Comparison of ENCODE assay signal across 30 mouse cellular contexts in the genomic region with DNA sequence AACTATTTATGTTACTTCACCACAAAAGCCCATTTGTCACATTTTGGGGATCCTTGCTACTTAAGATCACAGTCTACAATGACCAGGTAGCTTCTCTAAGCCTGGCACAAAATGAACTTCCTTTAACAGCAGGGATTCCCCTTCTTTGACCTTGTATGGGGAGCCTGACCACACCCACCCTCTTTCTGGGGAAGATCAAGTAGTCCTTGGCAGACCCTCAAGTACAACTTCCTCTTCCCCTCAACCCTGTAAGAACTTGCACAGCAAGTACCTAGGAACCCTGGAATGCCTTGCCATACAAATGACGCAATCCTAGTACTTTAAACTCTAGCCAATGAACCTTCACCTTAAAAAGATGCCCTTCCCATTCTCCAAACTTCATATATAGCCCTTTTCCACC.
DNase-seq lines count a peak whose midpoint lies in the region; TF ChIP-seq lines count a peak whose summit lies in the region.
"Had no signal": no experiment of that assay in that cellular context is flagged by ENCODE, and none has a peak within 500 bp of the region (broad histone marks: within the 10 kb centered on the region; RNA-seq: fewer than 3 reads in every experiment).

No protein-coding gene starts in this region.

- TF ChIP-seq CTCF in liver, adult 2 months (IDR thresholded peaks at IDR 0.05; ENCODE audit: low read depth, low read length), result no peak
- TF ChIP-seq CTCF in MEL (IDR thresholded peaks at IDR 0.05 in 2 of 3, conservative IDR thresholded peaks at IDR 0.05 in 1 of 3; ENCODE audit: control insufficient read depth in 1 of 3, insufficient read depth in 1 of 3, low read depth in 2 of 3, low read length in 3 of 3, poor library complexity in 1 of 3, severe bottlenecking in 1 of 3), result no peak
- TF ChIP-seq CTCF in thymus, adult 2 months (IDR thresholded peaks at IDR 0.05; ENCODE audit: borderline replicate concordance, control insufficient read depth, extremely low read depth, insufficient read depth, low read length, poor library complexity), result no peak

- H3K9me3 ChIP-seq in MEL (replicated peaks; ENCODE audit: insufficient read depth, low read length), result no peaks in the 10 kb centered on the region
- no peaks in the 10 kb centered on the region for H3K9me3 ChIP-seq in forebrain, embryonic 10.5 days
- H3K9me3 ChIP-seq: forebrain, embryonic 15.5 days; heart, embryonic 13.5 days; hindbrain, embryonic 10.5 days; intestine, embryonic 15.5 days; limb, embryonic 10.5 days; limb, embryonic 15.5 days; liver, embryonic 15.5 days; midbrain, embryonic 13.5 days; stomach, embryonic 15.5 days had no signal

- H3K27ac ChIP-seq in liver, adult 2 months (replicated peaks; ENCODE audit: insufficient read depth, low read depth, low read length), result no peak overlapping the region
- H3K27ac ChIP-seq in MEL (ENCODE audit: control insufficient read depth, low read depth, low read length), result no peak overlapping the region
- no peak overlapping the region for H3K27ac ChIP-seq in thymus, adult 2 months (ENCODE audit: control insufficient read depth, insufficient read depth, low read length)
- H3K27ac ChIP-seq in forebrain, embryonic 10.5 days, result no peak overlapping the region
- H3K27ac ChIP-seq: forebrain, embryonic 15.5 days; heart, embryonic 13.5 days; hindbrain, embryonic 10.5 days; hindbrain, postnatal 0 days; intestine, embryonic 15.5 days; kidney, postnatal 0 days; limb, embryonic 10.5 days; limb, embryonic 15.5 days; liver, embryonic 15.5 days; midbrain, embryonic 13.5 days; stomach, embryonic 15.5 days had no signal

- no peaks in the 10 kb centered on the region for H3K27me3 ChIP-seq in liver, adult 2 months (ENCODE audit: control insufficient read depth, insufficient read depth, low read length)
- no peaks in the 10 kb centered on the region for H3K27me3 ChIP-seq in MEL (ENCODE audit: control insufficient read depth in 1 of 2, insufficient read depth in 2 of 2, low read length in 2 of 2)
- no peaks in the 10 kb centered on the region for H3K27me3 ChIP-seq in thymus, adult 2 months (ENCODE audit: control insufficient read depth, insufficient read depth, low read length)
- no peaks in the 10 kb centered on the region for H3K27me3 ChIP-seq in forebrain, embryonic 10.5 days (ENCODE audit: poor library complexity, severe bottlenecking)
- H3K27me3 ChIP-seq: forebrain, embryonic 15.5 days; heart, embryonic 13.5 days; intestine, embryonic 15.5 days; limb, embryonic 15.5 days; liver, embryonic 15.5 days; midbrain, embryonic 13.5 days; Patski; stomach, embryonic 15.5 days had no signal

- no peak for TF ChIP-seq EP300 in MEL (IDR thresholded peaks at IDR 0.05; ENCODE audit: low read depth in 1 of 2, low read length in 2 of 2)

- no peak overlapping the region for H3K4me3 ChIP-seq in liver, adult 2 months (ENCODE audit: insufficient read depth, low read depth, low read length)
- no peak overlapping the region for H3K4me3 ChIP-seq in MEL (ENCODE audit: control insufficient read depth in 1 of 2, insufficient read depth in 1 of 2, low read depth in 2 of 2, low read length in 2 of 2)
- no peak overlapping the region for H3K4me3 ChIP-seq in thymus, adult 2 months (ENCODE audit: control insufficient read depth, insufficient read depth, low read length)
- no peak overlapping the region for H3K4me3 ChIP-seq in forebrain, embryonic 10.5 days
- H3K4me3 ChIP-seq: forebrain, embryonic 15.5 days; heart, embryonic 13.5 days; hindbrain, embryonic 10.5 days; intestine, embryonic 15.5 days; limb, embryonic 10.5 days; limb, embryonic 15.5 days; liver, embryonic 15.5 days; midbrain, embryonic 13.5 days; stomach, embryonic 15.5 days had no signal

- no peak for TF ChIP-seq RAD21 in MEL (IDR thresholded peaks at IDR 0.05; ENCODE audit: low read depth, low read length)

- H3K4me1 ChIP-seq in liver, adult 2 months (ENCODE audit: control insufficient read depth, insufficient read depth, low read length), result no peaks in the 10 kb centered on the region
- H3K4me1 ChIP-seq in MEL (ENCODE audit: control insufficient read depth in 1 of 2, insufficient read depth in 2 of 2, low read length in 2 of 2), result no peaks in the 10 kb centered on the region
- no peaks in the 10 kb centered on the region for H3K4me1 ChIP-seq in thymus, adult 2 months (replicated peaks; ENCODE audit: control insufficient read depth, insufficient read depth, low read length)
- no peaks in the 10 kb centered on the region for H3K4me1 ChIP-seq in forebrain, embryonic 10.5 days
- H3K4me1 ChIP-seq: forebrain, embryonic 15.5 days; heart, embryonic 13.5 days; hindbrain, embryonic 10.5 days; intestine, embryonic 15.5 days; limb, embryonic 10.5 days; limb, embryonic 15.5 days; liver, embryonic 15.5 days; midbrain, embryonic 13.5 days; stomach, embryonic 15.5 days had no signal

- peak; percentile 10 for DNase-seq in liver, adult 2 months (ENCODE audit: extremely low read depth, low read depth, low spot score)
- DNase-seq in liver, result no peak
- DNase-seq in 416B (ENCODE audit: low read depth), result peak; percentile 8
- peak; percentile 8 for DNase-seq in MEL (ENCODE audit: low read depth, low spot score)
- peak; percentile 33 for DNase-seq in fat pad, adult 2 months (ENCODE audit: extremely low read depth, low read depth, low spot score)
- no peak for DNase-seq in thymus, adult 2 months
- DNase-seq in cerebellum, adult 9-11 months, result no peak
- no peak for DNase-seq in forebrain, embryonic 10.5 days (ENCODE audit: extremely low spot score, low spot score)
- DNase-seq: adrenal gland, postnatal 36 days; cerebellum, adult 18-20 months; cerebellum, postnatal 14 days; gastrocnemius, postnatal 25 days; heart, postnatal 10 days; kidney, adult 8-10 months; layer of hippocampus, adult 9-11 months; retina, postnatal 1 day; right cerebral cortex, postnatal 14 days; thymus, postnatal 14 days had no signal

- H3K36me3 ChIP-seq in liver, adult 2 months (ENCODE audit: control insufficient read depth, insufficient read depth, low read length), result no peaks in the 10 kb centered on the region
- H3K36me3 ChIP-seq in MEL (ENCODE audit: control insufficient read depth in 1 of 2, insufficient read depth in 2 of 2, low read length in 2 of 2), result no peaks in the 10 kb centered on the region
- no peaks in the 10 kb centered on the region for H3K36me3 ChIP-seq in thymus, adult 2 months (ENCODE audit: control insufficient read depth, insufficient read depth, low read length)
- no peaks in the 10 kb centered on the region for H3K36me3 ChIP-seq in forebrain, embryonic 10.5 days (replicated peaks)
- H3K36me3 ChIP-seq: forebrain, embryonic 15.5 days; heart, embryonic 13.5 days; hindbrain, embryonic 10.5 days; intestine, embryonic 15.5 days; limb, embryonic 10.5 days; limb, embryonic 15.5 days; liver, embryonic 15.5 days; midbrain, embryonic 13.5 days; stomach, embryonic 15.5 days had no signal

- 94% methylated on average over 1 of the region's 1 CpGs for WGBS in liver, adult 2 months
- 71% methylated on average over 1 of the region's 1 CpGs for WGBS in thymus, adult 2 months
- WGBS in forebrain, embryonic 10.5 days, result 72% methylated on average over 1 of the region's 1 CpGs

- H3K9ac ChIP-seq in liver, adult 2 months (ENCODE audit: low read depth, low read length), result no peak overlapping the region
- no peak overlapping the region for H3K9ac ChIP-seq in MEL (ENCODE audit: control insufficient read depth, low read depth, low read length, poor library complexity, severe bottlenecking)
- H3K9ac ChIP-seq: forebrain, embryonic 15.5 days; heart, embryonic 13.5 days; intestine, embryonic 15.5 days; limb, embryonic 15.5 days; liver, embryonic 15.5 days; midbrain, embryonic 13.5 days; stomach, embryonic 15.5 days had no signal

- no peak for TF ChIP-seq POLR2A in liver, adult 2 months (IDR thresholded peaks at IDR 0.05; ENCODE audit: extremely low read depth, insufficient read depth, low read length)
- TF ChIP-seq POLR2A in MEL (IDR thresholded peaks at IDR 0.05; ENCODE audit: control insufficient read depth in 1 of 2, insufficient read depth in 1 of 2, low read depth in 1 of 2, low read length in 2 of 2, poor library complexity in 1 of 2), result no peak
- TF ChIP-seq POLR2A in thymus, adult 2 months (IDR thresholded peaks at IDR 0.05; ENCODE audit: control insufficient read depth, extremely low read depth, insufficient read depth, low read length, poor library complexity), result no peak

- H3K79me2 ChIP-seq in liver, adult 2 months (ENCODE audit: control insufficient read depth, insufficient read depth, low read length), result no peaks in the 10 kb centered on the region
- no peaks in the 10 kb centered on the region for H3K79me2 ChIP-seq in MEL (ENCODE audit: control insufficient read depth, insufficient read depth, low read length, poor library complexity)

TF ChIP-seq in MEL, 35 proteins besides CTCF, POLR2A, EP300 and RAD21:
- no peak for TF ChIP-seq TBP (IDR thresholded peaks at IDR 0.05; ENCODE audit: low read depth, low read length)
- TF ChIP-seq GATA1 (IDR thresholded peaks at IDR 0.05; ENCODE audit: low read depth, low read length), result no peak
- TF ChIP-seq RCOR1 (IDR thresholded peaks at IDR 0.05; ENCODE audit: low read depth, low read length), result no peak
- TF ChIP-seq MAX (IDR thresholded peaks at IDR 0.05; ENCODE audit: low read length), result no peak
- TF ChIP-seq CHD1 (IDR thresholded peaks at IDR 0.05; ENCODE audit: low read depth, low read length), result no peak
- TF ChIP-seq E2F4 (IDR thresholded peaks at IDR 0.05; ENCODE audit: borderline replicate concordance, low read depth, low read length), result no peak
- no peak for TF ChIP-seq MYC (IDR thresholded peaks at IDR 0.05; ENCODE audit: low read depth, low read length)
- TF ChIP-seq MEF2A (IDR thresholded peaks at IDR 0.05; ENCODE audit: extremely low read depth, insufficient replicate concordance, low read depth, low read length, poor library complexity, severe bottlenecking), result no peak
- TF ChIP-seq ZKSCAN1 (IDR thresholded peaks at IDR 0.05; ENCODE audit: low read depth, low read length), result no peak
- no peak for TF ChIP-seq POLR2AphosphoS2 (IDR thresholded peaks at IDR 0.05; ENCODE audit: low read length)
- TF ChIP-seq ETS1 (IDR thresholded peaks at IDR 0.05; ENCODE audit: low read depth, low read length), result no peak

Comparison
In these comparisons a context has a peak if more than half of its experiments do, and no peak if none do; other contexts are left out.
1. DNase-seq: peak in liver, adult 2 months (single experiment), 416B (single experiment), MEL (single experiment) and fat pad, adult 2 months (single experiment); none in liver (single experiment), thymus, adult 2 months (single experiment), cerebellum, adult 9-11 months (single experiment) and forebrain, embryonic 10.5 days (single experiment).